Mouse (Mus musculus): ENCODE results near the gene Smim20. TPM values are rescaled to one million over a fixed set of nuclear protein-coding genes. Genes with fewer than 3 reads are reported as not detected.

Gene Smim20
- polyA plus RNA-seq (2012; rRNA removed), result 16.2 and 18.2 TPM in 2 replicates

DNA sequence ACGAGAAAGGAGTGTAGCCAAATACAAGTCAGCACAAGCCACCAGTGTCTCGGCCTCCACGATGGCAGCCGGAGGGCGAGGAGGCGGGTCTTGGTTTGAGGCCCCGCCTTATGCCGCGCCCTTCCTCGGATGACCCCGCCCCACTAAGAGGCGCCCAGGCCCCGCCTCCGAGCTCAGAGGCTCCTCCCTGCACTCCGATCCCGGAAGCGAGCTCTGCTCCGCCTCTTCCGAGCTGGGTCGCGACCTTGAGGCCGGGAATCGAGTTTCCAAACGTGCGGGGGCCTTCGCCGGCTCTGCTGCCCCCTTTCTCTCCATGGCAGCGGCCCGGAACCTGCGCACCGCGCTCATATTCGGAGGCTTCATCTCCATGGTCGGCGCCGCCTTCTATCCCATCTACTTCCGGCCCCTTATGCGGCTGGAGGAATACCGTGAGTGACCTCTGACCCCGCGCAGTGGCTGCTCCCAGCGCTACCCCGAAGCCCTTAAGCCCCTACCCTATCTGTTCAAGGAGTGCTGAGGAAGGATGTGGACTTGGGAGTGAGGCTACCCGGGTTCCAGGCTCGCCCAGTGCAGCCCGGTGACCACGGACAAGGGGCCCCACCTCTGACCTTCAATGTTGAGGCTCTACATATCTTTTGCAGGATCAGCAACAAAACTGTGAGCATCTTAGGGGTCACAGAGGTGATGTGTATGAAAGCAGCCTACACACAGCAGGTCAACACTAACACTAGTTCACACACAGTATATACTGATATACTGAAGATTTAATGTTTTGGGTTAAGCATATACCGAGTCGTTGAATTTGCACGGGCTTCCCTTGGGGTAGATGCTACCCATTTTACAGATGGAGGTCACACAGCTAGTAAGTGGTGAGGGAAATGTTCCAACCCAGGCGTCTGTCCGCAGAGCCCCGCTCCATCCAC, at the start of gene Smim20:
Smim20 (plus strand) TSS at position 153 of the 923 bp plus-strand sequence.

Other genes with a start within 250 kb of the Smim20 start
- gene Slc34a2, start 229.0 kb upstream of the Smim20 start, polyA plus RNA-seq (2012; rRNA removed), result 0.51 and 0.64 TPM in 2 replicates
- 16.1 and 18.5 TPM in 2 replicates for gene Sel1l3, start 53.2 kb upstream of the Smim20 start, polyA plus RNA-seq (2012; rRNA removed)
- 3.0 and 3.1 TPM in 2 replicates for gene Rbpj, start 199.1 kb downstream of the Smim20 start, polyA plus RNA-seq (2012; rRNA removed)

All from stomach, adult 2 months (tissue).